Mouse (Mus musculus) spleen, adult 12 weeks (tissue): ENCODE results near the gene Dnah11.

Experiments used
- DNase-seq: peaks from one replicate; pipeline ENCODE4 v3.0.0; 2022; ENCODE audit warnings: low spot score

Gene Dnah11

GRCm38 (mm10) chr12:118198386-118199093 lies at the start of gene Dnah11:
Gene Dnah11, minus strand, starts transcription at chr12:118199043.
- DNase-seq = peak; percentile 40

- DNase-seq = no peak
These were observed 22.3 kb upstream of the Dnah11 start for GRCm38 (mm10) chr12:118221182-118221581.

GRCm38 (mm10) chr12:118220062-118220461 lies 21.2 kb upstream of the Dnah11 start:
- no peak for DNase-seq

- no peak for DNase-seq
These were observed 13.3 kb upstream of the Dnah11 start for GRCm38 (mm10) chr12:118212163-118212562.

GRCm38 (mm10) chr12:118196583-118196982 lies 2.3 kb downstream of the Dnah11 start:
- no peak for DNase-seq

GRCm38 (mm10) chr12:118189535-118189934 lies 9.3 kb downstream of the Dnah11 start:
- DNase-seq = no peak

GRCm38 (mm10) chr12:118187663-118188062 lies 11.2 kb downstream of the Dnah11 start:
- no peak for DNase-seq

- DNase-seq = no peak
These were observed 11.9 kb downstream of the Dnah11 start for GRCm38 (mm10) chr12:118186881-118187489.

- no peak for DNase-seq
These were observed 12.5 kb downstream of the Dnah11 start for GRCm38 (mm10) chr12:118186120-118186880.

GRCm38 (mm10) chr12:118184731-118185130 lies 14.1 kb downstream of the Dnah11 start:
- DNase-seq = no peak

- no peak for DNase-seq
These were observed 21.1 kb downstream of the Dnah11 start for GRCm38 (mm10) chr12:118177756-118178155.

GRCm38 (mm10) chr12:118164785-118165184 lies 34.1 kb downstream of the Dnah11 start:
- DNase-seq = no peak

- no peak for DNase-seq
These were observed 41.9 kb downstream of the Dnah11 start for GRCm38 (mm10) chr12:118156986-118157385.

- DNase-seq = no peak
These were observed 51.3 kb downstream of the Dnah11 start for GRCm38 (mm10) chr12:118147521-118148033.

- no peak for DNase-seq
These were observed 70.7 kb downstream of the Dnah11 start for GRCm38 (mm10) chr12:118128116-118128515.

- no peak for DNase-seq
These were observed 79.2 kb downstream of the Dnah11 start for GRCm38 (mm10) chr12:118119668-118120067.

GRCm38 (mm10) chr12:118112599-118112998 lies 86.2 kb downstream of the Dnah11 start:
- DNase-seq = no peak

GRCm38 (mm10) chr12:118111896-118112295 lies 86.9 kb downstream of the Dnah11 start:
- DNase-seq = no peak

GRCm38 (mm10) chr12:118107719-118108118 lies 91.1 kb downstream of the Dnah11 start:
- no peak for DNase-seq

GRCm38 (mm10) chr12:118104520-118104919 lies 94.3 kb downstream of the Dnah11 start:
- DNase-seq = no peak

GRCm38 (mm10) chr12:118099694-118100093 lies 99.1 kb downstream of the Dnah11 start:
- DNase-seq = no peak

GRCm38 (mm10) chr12:118098257-118098656 lies 100.6 kb downstream of the Dnah11 start:
- no peak for DNase-seq

- DNase-seq = no peak
These were observed 103.9 kb downstream of the Dnah11 start for GRCm38 (mm10) chr12:118094946-118095345.
